Mouse (Mus musculus) heart, adult 2 months (tissue): ENCODE measurements at regions not wholly inside any gene's neighbourhood (a gene's known extent, or its start where the extent isn't known, plus 50 kb on each side); places are given as distances from the start of the nearest gene placed in this dataset.

Source experiments
- DNase-seq, 2 experiments: peaks; one replicate each; pipeline ENCODE4 v3.0.0; 2021
- H3K27ac ChIP-seq: fragments of 200-600 bp; 2 replicates; pipeline ENCODE4 v1.8.1; 2022
- H3K27me3 ChIP-seq: fragments of 200-500 bp; 2 replicates; pipeline ENCODE4 v1.6.1; 2012; ENCODE audit warnings: mild to moderate bottlenecking, low read length, inconsistent platforms, mixed read lengths; ENCODE audit not compliant: control insufficient read depth, insufficient read depth
- H3K36me3 ChIP-seq: fragments of 200-500 bp; 2 replicates; pipeline ENCODE4 v1.6.1; 2012; ENCODE audit warnings: low read length, inconsistent platforms; ENCODE audit not compliant: control insufficient read depth, insufficient read depth
- H3K4me1 ChIP-seq: fragments of 200-500 bp; 2 replicates; pipeline ENCODE4 v1.6.1; 2011; ENCODE audit warnings: low read length; ENCODE audit not compliant: control insufficient read depth, insufficient read depth
- H3K4me3 ChIP-seq: fragments of 200-600 bp; 2 replicates; pipeline ENCODE4 v1.8.1; 2022
- H3K79me2 ChIP-seq: fragments of 200-500 bp; replicated peaks from 2 replicates; pipeline ENCODE4 v1.6.1; 2012; ENCODE audit warnings: mild to moderate bottlenecking, inconsistent platforms, low read length, moderate library complexity, mixed read lengths; ENCODE audit not compliant: control insufficient read depth, insufficient read depth
- H3K9ac ChIP-seq: fragments of 200-500 bp; 2 replicates; pipeline ENCODE4 v1.6.1; 2012; ENCODE audit warnings: low read depth, mild to moderate bottlenecking, control low read depth, inconsistent platforms, low read length, mixed read lengths
- CTCF ChIP-seq: fragments of 200-600 bp; IDR thresholded peaks from 2 replicates; pipeline ENCODE4 v1.8.1; 2022; ENCODE audit warnings: antibody characterized with exemption, mild to moderate bottlenecking, moderate library complexity
- EP300 ChIP-seq: fragments of 200-500 bp; IDR thresholded peaks from 2 replicates; pipeline ENCODE4 v1.6.1; 2011; ENCODE audit warnings: low read depth, low read length, control low read depth; ENCODE audit not compliant: insufficient read depth
- POLR2A ChIP-seq: fragments of 200-500 bp; IDR thresholded peaks from 2 replicates; pipeline ENCODE4 v1.6.1; 2011; ENCODE audit warnings: mild to moderate bottlenecking, low read depth, low read length, control low read depth; ENCODE audit not compliant: insufficient read depth
- WGBS: fragments of 180-500 bp; shearing (Covaris S2); methylation state at CpG from one replicate; pipeline ENCODE4 v1.1.7; 2018; 5-methylcytosine and 5-hydroxymethylcytosine counted together
- intact Hi-C: fragments of 180-260 bp; cut with DNase I; formaldehyde crosslinking; loops from one replicate; pipeline ENCODE4 v1.15.1; 2025

- Histone ChIP-seq H3K79me2 (no peaks in the 10 kb centered on the region), H3K27ac (no peak overlapping the region), H3K27me3 (no peaks in the 10 kb centered on the region), H3K4me3 (no peak overlapping the region), H3K36me3 (no peaks in the 10 kb centered on the region), H3K9ac (no peak overlapping the region), H3K4me1 (no peaks in the 10 kb centered on the region)
- TF ChIP-seq EP300 (no peak), CTCF (no peak), POLR2A (no peak)
- intact Hi-C loops, result no loop called here
- DNase-seq, result no peak
- WGBS, result 48% methylated on average over 5 of the region's 5 CpGs
These were observed 98.7 kb upstream of the Wls start for GRCm38 (mm10) chr3:159740600-159741279.

GRCm38 (mm10) chr3:159741816-159742215 lies 97.7 kb upstream of the Wls start:
- TF ChIP-seq CTCF, result no peak
- no peak for TF ChIP-seq POLR2A
- no peak for TF ChIP-seq EP300
- intact Hi-C loops, result no loop called here
- no peak overlapping the region for H3K27ac ChIP-seq
- H3K4me3 ChIP-seq, result no peak overlapping the region
- no peaks in the 10 kb centered on the region for H3K36me3 ChIP-seq
- no peaks in the 10 kb centered on the region for H3K79me2 ChIP-seq
- no peaks in the 10 kb centered on the region for H3K4me1 ChIP-seq
- no peak overlapping the region for H3K9ac ChIP-seq
- H3K27me3 ChIP-seq, result no peaks in the 10 kb centered on the region
- DNase-seq, result no peak

- H3K4me1 ChIP-seq, result no peaks in the 10 kb centered on the region
- intact Hi-C loops, result no loop called here
- no peaks in the 10 kb centered on the region for H3K36me3 ChIP-seq
- H3K4me3 ChIP-seq, result no peak overlapping the region
- no peaks in the 10 kb centered on the region for H3K79me2 ChIP-seq
- H3K9ac ChIP-seq, result no peak overlapping the region
- H3K27me3 ChIP-seq, result no peaks in the 10 kb centered on the region
- 47% methylated on average over 1 of the region's 1 CpGs for WGBS
- no peak for DNase-seq
- H3K27ac ChIP-seq, result no peak overlapping the region
- no peak for TF ChIP-seq EP300
These were observed 79.7 kb upstream of the Wls start for GRCm38 (mm10) chr3:159759740-159760139.

GRCm38 (mm10) chr3:159760293-159760692 lies 79.2 kb upstream of the Wls start:
- DNase-seq, result no peak
- no peak overlapping the region for H3K27ac ChIP-seq
- 72% methylated on average over 2 of the region's 2 CpGs for WGBS
- TF ChIP-seq EP300 (no peak), POLR2A (no peak), CTCF (no peak)
- H3K9ac ChIP-seq, result no peak overlapping the region
- H3K27me3 ChIP-seq, result no peaks in the 10 kb centered on the region
- no peaks in the 10 kb centered on the region for H3K4me1 ChIP-seq
- no peaks in the 10 kb centered on the region for H3K36me3 ChIP-seq
- no peaks in the 10 kb centered on the region for H3K79me2 ChIP-seq
- intact Hi-C loops, result no loop called here
- no peak overlapping the region for H3K4me3 ChIP-seq

GRCm38 (mm10) chr3:159760949-159761348 lies 78.5 kb upstream of the Wls start:
- Histone ChIP-seq H3K79me2 (no peaks in the 10 kb centered on the region), H3K4me3 (no peak overlapping the region), H3K27me3 (no peaks in the 10 kb centered on the region), H3K9ac (no peak overlapping the region), H3K4me1 (no peaks in the 10 kb centered on the region), H3K27ac (no peak overlapping the region), H3K36me3 (no peaks in the 10 kb centered on the region)
- WGBS, result 83% methylated on average over 2 of the region's 2 CpGs
- TF ChIP-seq POLR2A, result no peak
- no peak for TF ChIP-seq EP300
- no peak for TF ChIP-seq CTCF
- intact Hi-C loops, result no loop called here
- DNase-seq, result no peak

GRCm38 (mm10) chr3:159782222-159782844 lies 57.1 kb upstream of the Wls start:
- Histone ChIP-seq H3K9ac (no peak overlapping the region), H3K79me2 (no peaks in the 10 kb centered on the region), H3K36me3 (no peaks in the 10 kb centered on the region), H3K27me3 (no peaks in the 10 kb centered on the region), H3K4me1 (no peaks in the 10 kb centered on the region), H3K4me3 (no peak overlapping the region), H3K27ac (no peak overlapping the region)
- DNase-seq, result no peak
- 11% methylated on average over 13 of the region's 13 CpGs for WGBS
- TF ChIP-seq CTCF (no peak), EP300 (no peak), POLR2A (no peak)
- intact Hi-C loops, result no loop called here
